Mouse (Mus musculus) hindbrain, postnatal 0 days (tissue): ENCODE measurements around the gene Sorbs1. TPM values are rescaled to one million over a fixed set of nuclear protein-coding genes. Genes with fewer than 3 reads are reported as not detected.

ENCODE experiments used
- ATAC-seq: fragments of 200-750 bp; cut with Nextera tagmentation; 2 replicates; pipeline ENCODE4 v1.8.0; 2017; ENCODE audit warnings: mild to moderate bottlenecking, moderate TSS enrichment, moderate library complexity
- DNase-seq: peaks from one replicate; pipeline ENCODE4 v3.0.0-alpha.2; 2015; ENCODE audit warnings: low spot score
- H3K27ac ChIP-seq: fragments of 300-500 bp; sonication (generic); 2 replicates; pipeline ENCODE4 v1.5.1; 2014; ENCODE audit warnings: mild to moderate bottlenecking
- H3K27me3 ChIP-seq: fragments of 300-500 bp; sonication (generic); 2 replicates; pipeline ENCODE4 v1.6.1; 2014; ENCODE audit warnings: low read length, mixed read lengths; ENCODE audit not compliant: insufficient read depth
- H3K36me3 ChIP-seq: fragments of 300-500 bp; sonication (generic); 2 replicates; pipeline ENCODE4 v1.6.1; 2014; ENCODE audit warnings: low read length, mixed read lengths; ENCODE audit not compliant: insufficient read depth
- H3K4me1 ChIP-seq: fragments of 300-500 bp; sonication (generic); 2 replicates; pipeline ENCODE4 v1.6.1; 2014; ENCODE audit warnings: antibody characterized with exemption, low read length, mixed read lengths; ENCODE audit not compliant: insufficient read depth
- H3K4me2 ChIP-seq: fragments of 300-500 bp; sonication (generic); 2 replicates; pipeline ENCODE4 v1.6.1; 2014; ENCODE audit warnings: low read depth, mild to moderate bottlenecking, low read length, moderate library complexity, mixed read lengths
- H3K4me3 ChIP-seq: fragments of 300-500 bp; sonication (generic); 2 replicates; pipeline ENCODE4 v1.5.1; 2014; ENCODE audit warnings: low read length
- H3K9ac ChIP-seq: fragments of 300-500 bp; sonication (generic); replicated peaks from 2 replicates; pipeline ENCODE4 v1.6.1; 2014; ENCODE audit warnings: mild to moderate bottlenecking, low read length, moderate library complexity, mixed read lengths
- H3K9me3 ChIP-seq: fragments of 300-500 bp; sonication (generic); 2 replicates; pipeline ENCODE4 v1.6.1; 2016; ENCODE audit warnings: low read length, mixed read lengths
- CTCF ChIP-seq: IDR thresholded peaks from 2 replicates; pipeline ENCODE4 v1.5.1; 2016; ENCODE audit warnings: antibody characterized with exemption, control low read depth, low read depth
- WGBS: fragments of 180-500 bp; shearing (Covaris S2); extraction: QIAGEN DNeasy Blood & Tissue Kit; methylation state at CpG from one replicate; pipeline ENCODE4 v1.1.7; 2014; 5-methylcytosine and 5-hydroxymethylcytosine counted together
- polyA plus RNA-seq: library from polyadenylated mRNA; unstranded; fragments of >200 nt; fragmentation: Nextera tagmentation; extraction: Ambion mirVana; gene quantifications from 2 replicates; pipeline ENCODE4 v1.2.1, GENCODE M21; 2015
- total RNA-seq: library from RNA; depleted of rRNA; stranded (reverse); fragments of >200 nt; gene quantifications from 2 replicates; pipeline ENCODE4 v1.2.3, GENCODE M21; 2014

Sorbs1 gene
- total and polyA plus RNA-seq, 2 experiments from 2014 or later = 52.4 to 70.4 TPM

- ATAC-seq (no peak), DNase-seq (no peak)
- no peak overlapping the region for H3K4me2 ChIP-seq
- 92% methylated on average over 9 of the region's 9 CpGs for WGBS
- no peaks in the 10 kb centered on the region for H3K36me3 ChIP-seq
- no peaks in the 10 kb centered on the region for H3K9me3 ChIP-seq
- no peak overlapping the region for H3K9ac ChIP-seq
- H3K4me1 ChIP-seq = no peaks in the 10 kb centered on the region
- H3K27me3 ChIP-seq = no peaks in the 10 kb centered on the region
- H3K4me3 ChIP-seq = no peak overlapping the region
- no peak for TF ChIP-seq CTCF
- H3K27ac ChIP-seq = no peak overlapping the region
Measured at GRCm38 (mm10) chr19:40288415-40288814, 225.2 kb downstream of the Sorbs1 start.

- Histone ChIP-seq H3K9ac (no peak overlapping the region), H3K27me3 (no peaks in the 10 kb centered on the region), H3K4me2 (no peak overlapping the region), H3K9me3 (no peaks in the 10 kb centered on the region), H3K27ac (no peak overlapping the region), H3K4me3 (no peak overlapping the region), H3K36me3 (no peaks in the 10 kb centered on the region), H3K4me1 (no peaks in the 10 kb centered on the region)
- DNase-seq = no peak
- WGBS = 91% methylated on average over 2 of the region's 2 CpGs
- TF ChIP-seq CTCF = no peak
- ATAC-seq = no peak
Measured at GRCm38 (mm10) chr19:40284704-40285103, 228.9 kb downstream of the Sorbs1 start.

- no peaks in the 10 kb centered on the region for H3K36me3 ChIP-seq
- no peak for ATAC-seq
- no peak overlapping the region for H3K4me2 ChIP-seq
- WGBS = 67% methylated on average over 2 of the region's 2 CpGs
- H3K9ac ChIP-seq = no peak overlapping the region
- DNase-seq = no peak
- no peak for TF ChIP-seq CTCF
- H3K4me3 ChIP-seq = no peak overlapping the region
- H3K4me1 ChIP-seq = no peaks in the 10 kb centered on the region
- H3K27ac ChIP-seq = no peak overlapping the region
- no peaks in the 10 kb centered on the region for H3K27me3 ChIP-seq
- H3K9me3 ChIP-seq = no peaks in the 10 kb centered on the region
Measured at GRCm38 (mm10) chr19:40283415-40283814, 230.2 kb downstream of the Sorbs1 start.

GRCm38 (mm10) chr19:40278372-40279023 lies 235.1 kb downstream of the Sorbs1 start:
- WGBS = 86% methylated on average over 8 of the region's 8 CpGs
- Histone ChIP-seq H3K27me3 (no peaks in the 10 kb centered on the region), H3K4me3 (no peak overlapping the region), H3K9ac (no peak overlapping the region), H3K27ac (no peak overlapping the region), H3K4me2 (no peak overlapping the region), H3K36me3 (no peaks in the 10 kb centered on the region), H3K4me1 (no peaks in the 10 kb centered on the region), H3K9me3 (no peaks in the 10 kb centered on the region)
- DNase-seq = no peak
- TF ChIP-seq CTCF = no peak
- ATAC-seq = no peak

- H3K4me2 ChIP-seq = no peak overlapping the region
- 0 out of 2 replicates have a peak, but pooled peaks cover 8% of the 10 kb centered on the region for H3K27me3 ChIP-seq
- no peak overlapping the region for H3K9ac ChIP-seq
- WGBS = 92% methylated on average over 8 of the region's 8 CpGs
- no peaks in the 10 kb centered on the region for H3K4me1 ChIP-seq
- no peak overlapping the region for H3K4me3 ChIP-seq
- TF ChIP-seq CTCF = no peak
- ATAC-seq = no peak
- DNase-seq = no peak
- no peaks in the 10 kb centered on the region for H3K36me3 ChIP-seq
- H3K27ac ChIP-seq = no peak overlapping the region
- no peaks in the 10 kb centered on the region for H3K9me3 ChIP-seq
Measured at GRCm38 (mm10) chr19:40277494-40277893, 236.1 kb downstream of the Sorbs1 start.

- DNase-seq (no peak), ATAC-seq (no peak)
- no peaks in the 10 kb centered on the region; the same call in 1 of the 2 replicates for H3K4me1 ChIP-seq
- no peak overlapping the region for H3K9ac ChIP-seq
- 84% methylated on average over 14 of the region's 14 CpGs for WGBS
- no peaks in the 10 kb centered on the region for H3K36me3 ChIP-seq
- no peak overlapping the region for H3K4me3 ChIP-seq
- peaks cover 20% of the 10 kb centered on the region for H3K27me3 ChIP-seq
- TF ChIP-seq CTCF = no peak
- no peaks in the 10 kb centered on the region for H3K9me3 ChIP-seq
- H3K4me2 ChIP-seq = no peak overlapping the region
- no peak overlapping the region for H3K27ac ChIP-seq
Measured at GRCm38 (mm10) chr19:40275401-40276188, 238.0 kb downstream of the Sorbs1 start.

GRCm38 (mm10) chr19:40272674-40273073 lies 240.9 kb downstream of the Sorbs1 start:
- WGBS = 17% methylated on average over 13 of the region's 13 CpGs
- H3K36me3 ChIP-seq = no peaks in the 10 kb centered on the region
- no peak for TF ChIP-seq CTCF
- H3K9me3 ChIP-seq = no peaks in the 10 kb centered on the region
- no peaks in the 10 kb centered on the region; the same call in 1 of the 2 replicates for H3K4me1 ChIP-seq
- H3K4me3 ChIP-seq = no peak overlapping the region
- no peak overlapping the region for H3K9ac ChIP-seq
- no peak for DNase-seq
- H3K27me3 ChIP-seq = peaks cover 29% of the 10 kb centered on the region
- no peak for ATAC-seq
- H3K27ac ChIP-seq = no peak overlapping the region
- no peak overlapping the region for H3K4me2 ChIP-seq
